Mouse (Mus musculus) kidney, embryonic 15.5 days (tissue): ENCODE data around the gene Zmat5. TPM values are rescaled to one million over a fixed set of nuclear protein-coding genes. Genes with fewer than 3 reads are reported as not detected.

ENCODE experiments used
- ATAC-seq: fragments of 200-750 bp; cut with Nextera tagmentation; replicated peaks from 2 replicates; pipeline ENCODE4 v1.8.0; 2017; ENCODE audit warnings: moderate TSS enrichment; ENCODE audit not compliant: low FRiP score
- H3K27ac ChIP-seq: fragments of 300-500 bp; sonication (generic); 2 replicates; pipeline ENCODE4 v1.5.1; 2015; ENCODE audit warnings: mild to moderate bottlenecking, inconsistent platforms
- H3K27me3 ChIP-seq: fragments of 300-500 bp; sonication (generic); 2 replicates; pipeline ENCODE4 v1.6.1; 2015; ENCODE audit warnings: inconsistent platforms
- H3K36me3 ChIP-seq: fragments of 300-500 bp; sonication (generic); 2 replicates; pipeline ENCODE4 v1.6.1; 2015; ENCODE audit warnings: inconsistent platforms
- H3K4me1 ChIP-seq: fragments of 300-500 bp; sonication (generic); 2 replicates; pipeline ENCODE4 v1.6.1; 2015; ENCODE audit warnings: inconsistent platforms
- H3K4me2 ChIP-seq: fragments of 300-500 bp; sonication (generic); 2 replicates; pipeline ENCODE4 v1.6.1; 2015; ENCODE audit warnings: moderate library complexity, mild to moderate bottlenecking, inconsistent platforms
- H3K4me3 ChIP-seq: fragments of 300-500 bp; sonication (generic); replicated peaks from 2 replicates; pipeline ENCODE4 v1.5.1; 2015; ENCODE audit warnings: mild to moderate bottlenecking, inconsistent platforms
- H3K9ac ChIP-seq: fragments of 300-500 bp; sonication (generic); 2 replicates; pipeline ENCODE4 v1.6.1; 2015; ENCODE audit warnings: mild to moderate bottlenecking, inconsistent platforms
- H3K9me3 ChIP-seq: fragments of 300-500 bp; sonication (generic); replicated peaks from 2 replicates; pipeline ENCODE4 v1.6.1; 2016; ENCODE audit warnings: inconsistent platforms
- WGBS: fragments of 180-500 bp; shearing (Covaris S2); methylation state at CpG from one replicate; pipeline ENCODE4 v1.1.7; 2015; ENCODE audit warnings: mixed read lengths; 5-methylcytosine and 5-hydroxymethylcytosine counted together
- polyA plus RNA-seq: library from polyadenylated mRNA; unstranded; fragments of >200 nt; fragmentation: Nextera tagmentation; extraction: Ambion mirVana; gene quantifications from 2 replicates; pipeline ENCODE4 v1.2.1, GENCODE M21; 2015

Zmat5 gene
- polyA plus RNA-seq, 1 experiment from 2014 or later = 71.6 TPM

GRCm38 (mm10) chr11:4761991-4762390 lies 57.5 kb downstream of the Zmat5 start:
- 18% methylated on average over 6 of the region's 6 CpGs for WGBS
- peaks cover 33% of the 10 kb centered on the region for H3K27me3 ChIP-seq
- H3K4me1 ChIP-seq = peaks cover 14% of the 10 kb centered on the region; the same call in 1 of the 2 replicates
- no peaks in the 10 kb centered on the region for H3K9me3 ChIP-seq
- ATAC-seq = no peak
- no peaks in the 10 kb centered on the region for H3K36me3 ChIP-seq
- H3K4me3 ChIP-seq = no peak overlapping the region
- no peak overlapping the region for H3K4me2 ChIP-seq
- no peak overlapping the region for H3K9ac ChIP-seq
- no peak overlapping the region for H3K27ac ChIP-seq

DNA sequence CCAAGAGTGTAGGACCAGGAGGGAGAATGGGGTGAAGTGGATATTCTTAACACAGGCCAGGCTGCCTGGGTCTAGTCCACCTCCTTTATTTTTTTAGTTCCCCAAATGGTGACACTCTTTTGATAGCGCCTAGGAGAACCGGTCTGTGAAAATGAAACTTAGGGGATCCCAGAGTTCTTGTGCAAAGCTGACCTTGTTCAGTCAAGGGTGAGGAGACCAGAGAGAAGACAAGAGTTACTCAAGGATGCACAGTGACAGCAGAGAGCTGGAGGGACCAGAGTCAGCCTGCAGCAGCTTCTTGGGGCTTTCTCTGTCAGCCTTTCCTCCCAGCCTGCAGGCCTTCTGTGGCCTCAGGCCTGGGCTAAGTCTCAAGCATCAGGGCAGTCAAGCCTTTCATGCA lies 58.0 kb downstream of the Zmat5 start:
- no peak overlapping the region for H3K9ac ChIP-seq
- H3K27me3 ChIP-seq = peaks cover 33% of the 10 kb centered on the region
- H3K4me1 ChIP-seq = peaks cover 12% of the 10 kb centered on the region; the same call in 1 of the 2 replicates
- no peaks in the 10 kb centered on the region for H3K9me3 ChIP-seq
- ATAC-seq = no peak
- WGBS = 9% methylated on average over 2 of the region's 2 CpGs
- no peak overlapping the region for H3K4me3 ChIP-seq
- no peaks in the 10 kb centered on the region for H3K36me3 ChIP-seq
- no peak overlapping the region for H3K27ac ChIP-seq
- no peak overlapping the region for H3K4me2 ChIP-seq

DNA sequence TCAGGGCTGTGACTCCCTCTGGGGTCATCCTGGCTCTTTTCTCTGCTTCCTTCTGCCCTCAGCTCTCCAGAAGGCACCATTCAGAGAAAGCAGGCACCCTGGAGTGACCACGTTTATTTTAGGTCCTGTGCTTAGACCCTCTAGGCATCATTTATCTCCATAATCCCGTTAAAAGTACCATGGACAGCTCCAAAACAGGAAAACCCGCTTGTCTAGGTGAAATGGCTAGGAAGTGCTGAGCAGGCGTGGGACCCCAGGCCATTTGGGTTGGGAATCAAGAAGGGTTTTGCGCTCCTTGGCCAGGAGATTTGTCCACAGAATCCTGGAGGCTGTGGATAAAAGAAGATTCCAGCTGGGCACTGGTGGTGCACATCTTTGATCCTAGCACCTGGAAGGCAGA lies 59.2 kb downstream of the Zmat5 start:
- WGBS = 19% methylated on average over 5 of the region's 5 CpGs
- Histone ChIP-seq H3K9me3 (no peaks in the 10 kb centered on the region), H3K4me2 (no peak overlapping the region), H3K27ac (no peak overlapping the region), H3K27me3 (peaks cover 33% of the 10 kb centered on the region), H3K4me3 (no peak overlapping the region), H3K9ac (no peak overlapping the region), H3K4me1 (peaks cover 12% of the 10 kb centered on the region; the same call in 1 of the 2 replicates), H3K36me3 (peaks cover 3% of the 10 kb centered on the region; the same call in 1 of the 2 replicates)
- no peak for ATAC-seq

DNA sequence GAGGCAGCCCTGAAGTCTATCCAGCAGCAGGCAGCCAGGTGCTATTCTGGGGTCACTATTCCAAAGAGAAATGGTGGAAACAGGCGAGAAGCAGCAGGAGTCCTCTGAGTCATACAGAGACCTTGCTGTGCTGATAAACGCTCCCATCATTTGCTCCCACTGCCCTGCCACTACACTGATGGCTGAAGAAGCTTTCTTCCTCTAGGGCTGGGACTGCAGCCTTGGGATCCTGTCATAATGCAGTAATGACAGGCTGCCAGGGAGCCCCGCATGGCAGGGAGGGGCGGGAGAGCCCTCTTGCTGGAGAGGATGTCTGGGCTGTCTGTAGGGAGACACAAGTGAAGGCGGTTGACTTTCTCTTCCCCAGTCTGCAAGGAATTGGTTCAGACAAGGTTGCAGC lies 60.0 kb downstream of the Zmat5 start:
- H3K9ac ChIP-seq = no peak overlapping the region
- H3K36me3 ChIP-seq = peaks cover 11% of the 10 kb centered on the region; the same call in 1 of the 2 replicates
- no peak overlapping the region for H3K4me2 ChIP-seq
- ATAC-seq = no peak
- no peak overlapping the region for H3K27ac ChIP-seq
- peaks cover 12% of the 10 kb centered on the region; the same call in 1 of the 2 replicates for H3K4me1 ChIP-seq
- no peak overlapping the region for H3K4me3 ChIP-seq
- H3K9me3 ChIP-seq = no peaks in the 10 kb centered on the region
- peaks cover 33% of the 10 kb centered on the region for H3K27me3 ChIP-seq
- 57% methylated on average over 5 of the region's 5 CpGs for WGBS

- Histone ChIP-seq H3K36me3 (peaks cover 25% of the 10 kb centered on the region), H3K9me3 (no peaks in the 10 kb centered on the region), H3K4me1 (no peaks in the 10 kb centered on the region), H3K27me3 (peaks cover 4% of the 10 kb centered on the region), H3K27ac (no peak overlapping the region), H3K9ac (no peak overlapping the region), H3K4me3 (no peak overlapping the region), H3K4me2 (no peak overlapping the region)
- 86% methylated on average over 4 of the region's 4 CpGs for WGBS
- no peak for ATAC-seq
Observed at GRCm38 (mm10) chr11:4768399-4768798, 63.9 kb downstream of the Zmat5 start.

DNA sequence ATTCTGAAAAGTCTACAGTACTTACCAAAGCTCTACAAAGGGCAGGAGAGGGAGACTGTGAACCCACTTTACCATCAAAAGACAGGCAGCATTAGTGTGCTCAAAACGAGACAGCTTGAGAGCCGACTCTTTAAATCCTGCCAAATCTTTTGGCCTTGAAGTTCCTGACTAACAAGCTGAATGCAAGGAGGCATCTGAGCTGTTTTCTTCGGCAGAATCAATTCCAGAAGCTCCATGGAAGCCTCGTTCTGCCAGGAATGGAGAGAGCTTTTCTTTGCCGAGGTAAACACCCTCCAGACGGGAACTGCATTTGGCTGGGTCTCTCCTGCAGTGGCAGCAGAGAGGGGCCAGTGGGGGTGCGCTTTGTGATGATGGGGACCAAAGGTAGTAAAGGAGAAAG lies 64.8 kb downstream of the Zmat5 start:
- no peak for ATAC-seq
- Histone ChIP-seq H3K9me3 (no peaks in the 10 kb centered on the region), H3K4me1 (no peaks in the 10 kb centered on the region), H3K4me2 (no peak overlapping the region), H3K27ac (no peak overlapping the region), H3K9ac (no peak overlapping the region), H3K36me3 (peaks cover 27% of the 10 kb centered on the region), H3K4me3 (no peak overlapping the region), H3K27me3 (no peaks in the 10 kb centered on the region)
- 79% methylated on average over 7 of the region's 7 CpGs for WGBS

- ATAC-seq = no peak
- no peaks in the 10 kb centered on the region for H3K9me3 ChIP-seq
- no peak overlapping the region for H3K4me3 ChIP-seq
- no peak overlapping the region for H3K9ac ChIP-seq
- no peaks in the 10 kb centered on the region for H3K27me3 ChIP-seq
- H3K4me2 ChIP-seq = no peak overlapping the region
- H3K36me3 ChIP-seq = peaks cover 29% of the 10 kb centered on the region
- 90% methylated on average over 6 of the region's 6 CpGs for WGBS
- no peak overlapping the region for H3K27ac ChIP-seq
- H3K4me1 ChIP-seq = no peaks in the 10 kb centered on the region
Observed at GRCm38 (mm10) chr11:4769881-4770280, 65.4 kb downstream of the Zmat5 start.

- H3K4me2 ChIP-seq = no peak overlapping the region
- no peaks in the 10 kb centered on the region for H3K4me1 ChIP-seq
- no peak for ATAC-seq
- no peaks in the 10 kb centered on the region for H3K9me3 ChIP-seq
- H3K27me3 ChIP-seq = no peaks in the 10 kb centered on the region
- H3K4me3 ChIP-seq = no peak overlapping the region
- H3K36me3 ChIP-seq = peaks cover 40% of the 10 kb centered on the region
- 88% methylated on average over 7 of the region's 7 CpGs for WGBS
- no peak overlapping the region for H3K27ac ChIP-seq
- H3K9ac ChIP-seq = no peak overlapping the region
Observed at GRCm38 (mm10) chr11:4771756-4772155, 67.3 kb downstream of the Zmat5 start.

- H3K4me2 ChIP-seq = no peak overlapping the region
- H3K27ac ChIP-seq = no peak overlapping the region
- no peak for ATAC-seq
- H3K27me3 ChIP-seq = no peaks in the 10 kb centered on the region
- no peak overlapping the region for H3K9ac ChIP-seq
- peaks cover 49% of the 10 kb centered on the region for H3K36me3 ChIP-seq
- no peaks in the 10 kb centered on the region for H3K9me3 ChIP-seq
- no peaks in the 10 kb centered on the region for H3K4me1 ChIP-seq
- H3K4me3 ChIP-seq = no peak overlapping the region
- WGBS = 28% methylated on average over 3 of the region's 3 CpGs
Observed at GRCm38 (mm10) chr11:4772925-4773324, 68.4 kb downstream of the Zmat5 start.

GRCm38 (mm10) chr11:4780927-4781326 lies 76.4 kb downstream of the Zmat5 start:
- no peaks in the 10 kb centered on the region for H3K27me3 ChIP-seq
- no peaks in the 10 kb centered on the region for H3K9me3 ChIP-seq
- H3K4me2 ChIP-seq = no peak overlapping the region
- 46% methylated on average over 3 of the region's 3 CpGs for WGBS
- no peak overlapping the region for H3K4me3 ChIP-seq
- ATAC-seq = peak; percentile 53
- H3K9ac ChIP-seq = no peak overlapping the region
- H3K4me1 ChIP-seq = peaks cover 10% of the 10 kb centered on the region; the same call in 1 of the 2 replicates
- peaks cover 86% of the 10 kb centered on the region for H3K36me3 ChIP-seq
- H3K27ac ChIP-seq = no peak overlapping the region

GRCm38 (mm10) chr11:4783116-4783515 lies 78.6 kb downstream of the Zmat5 start:
- Histone ChIP-seq H3K4me2 (no peak overlapping the region), H3K9me3 (no peaks in the 10 kb centered on the region), H3K27me3 (no peaks in the 10 kb centered on the region), H3K4me1 (peaks cover 10% of the 10 kb centered on the region; the same call in 1 of the 2 replicates), H3K27ac (0 out of 2 replicates have a peak overlapping the region, but pooled peaks have one; percentile 2), H3K36me3 (peaks cover 89% of the 10 kb centered on the region), H3K4me3 (no peak overlapping the region), H3K9ac (no peak overlapping the region)
- no peak for ATAC-seq
- WGBS = 82% methylated on average over 3 of the region's 3 CpGs

DNA sequence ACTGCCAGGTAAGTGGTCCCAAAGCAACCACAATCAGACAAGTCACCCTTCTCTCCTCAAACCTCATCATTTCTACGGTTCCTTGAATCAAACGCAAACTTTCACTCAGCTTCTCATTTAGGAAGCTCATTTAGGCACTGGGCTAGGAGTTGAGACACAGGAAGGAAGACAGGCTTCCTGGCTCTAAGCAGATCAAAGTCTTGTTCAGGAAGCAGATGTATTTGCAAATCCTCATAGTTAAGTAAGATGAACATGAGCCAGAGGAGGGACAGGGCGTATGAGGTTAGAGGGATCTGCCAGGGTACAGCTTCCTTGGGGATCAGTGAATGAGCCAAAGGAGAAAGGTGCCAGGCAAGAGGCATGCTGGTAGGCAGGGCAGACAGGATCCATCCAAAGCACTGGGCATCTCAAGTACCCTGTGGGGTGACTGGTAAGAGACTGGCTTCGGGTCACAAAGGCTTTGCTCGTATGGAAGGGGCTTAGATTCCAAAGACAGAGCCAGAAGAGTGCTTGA lies 80.2 kb downstream of the Zmat5 start:
- Histone ChIP-seq H3K36me3 (peaks cover 88% of the 10 kb centered on the region), H3K27me3 (no peaks in the 10 kb centered on the region), H3K4me1 (peaks cover 10% of the 10 kb centered on the region; the same call in 1 of the 2 replicates), H3K4me3 (no peak overlapping the region), H3K9ac (no peak overlapping the region), H3K27ac (no peak overlapping the region), H3K9me3 (no peaks in the 10 kb centered on the region), H3K4me2 (no peak overlapping the region)
- 74% methylated on average over 5 of the region's 5 CpGs for WGBS
- ATAC-seq = no peak
